Mouse (Mus musculus) erythroblast, embryonic 14.5 days (primary cell): ENCODE measurements around the gene Nrp1.

Experiments used
- GATA1 ChIP-seq: IDR thresholded peaks from 2 replicates; pipeline ENCODE4 v1.6.1; 2012; ENCODE audit warnings: low read length, inconsistent platforms, mixed read lengths
- TAL1 ChIP-seq: IDR thresholded peaks from 3 replicates; pipeline ENCODE4 v1.6.1; 2012; ENCODE audit warnings: low read length, inconsistent platforms, mixed read lengths

DNA sequence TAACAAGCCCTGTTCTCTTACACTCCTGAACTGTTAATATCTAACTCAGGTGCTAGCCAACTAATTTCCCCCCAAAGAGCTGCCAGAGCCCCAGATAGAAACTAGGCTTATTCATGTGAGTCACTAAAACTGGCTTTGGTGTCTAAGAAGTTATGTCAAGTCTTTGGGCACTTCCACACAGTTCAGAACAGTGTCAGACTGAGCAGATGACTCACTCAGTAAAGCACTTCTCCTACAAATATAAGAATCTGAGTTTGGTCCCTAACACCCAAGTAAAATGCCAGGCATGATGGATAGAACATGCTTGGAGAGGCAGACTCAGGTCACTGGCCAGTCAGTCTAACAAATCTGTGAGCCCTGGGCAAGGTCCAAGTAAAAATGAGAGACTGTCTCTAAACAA is 65.4 kb downstream of the Nrp1 start:
- TF ChIP-seq GATA1 (no peak), TAL1 (no peak)
